Comparison of ENCODE assay signal across 20 mouse cellular contexts in the genomic region with DNA sequence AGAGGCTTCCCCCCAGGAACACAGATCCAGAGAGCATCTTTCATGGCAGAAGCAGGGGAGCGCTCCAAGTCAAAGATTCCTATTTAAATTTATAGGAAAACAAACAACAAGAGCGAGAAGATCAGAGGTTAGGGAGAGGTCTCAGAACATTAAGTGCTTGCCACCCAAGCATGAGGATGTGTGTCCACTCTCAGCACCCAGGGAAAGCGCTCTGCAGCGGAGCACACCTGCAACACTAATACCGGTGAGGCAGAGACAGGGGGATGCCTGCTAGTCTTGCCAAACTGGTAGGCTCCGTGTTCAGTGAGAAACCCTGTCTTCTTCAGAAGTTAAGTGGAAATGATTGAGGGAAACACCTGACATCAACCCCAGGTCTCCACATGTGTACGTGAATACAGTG. TPM values are rescaled to one million over a fixed set of nuclear protein-coding genes. Genes with fewer than 3 reads are reported as not detected.
DNase-seq lines count a peak whose midpoint lies in the region; ATAC-seq and TF ChIP-seq lines count a peak whose summit lies in the region.
"Had no signal": no experiment of that assay in that cellular context is flagged by ENCODE, and none has a peak within 500 bp of the region (broad histone marks: within the 10 kb centered on the region; RNA-seq: fewer than 3 reads in every experiment).

No protein-coding gene starts in this region.

- H3K4me1 ChIP-seq in cerebellum, adult 2 months (ENCODE audit: control insufficient read depth, insufficient read depth, low read length), result peaks cover 33% of the 10 kb centered on the region
- H3K4me1 ChIP-seq in neural tube, embryonic 12.5 days, result peaks cover 32% of the 10 kb centered on the region
- no peaks in the 10 kb centered on the region; the same call in 1 of the 2 replicates for H3K4me1 ChIP-seq in hindbrain, postnatal 0 days (ENCODE audit: insufficient read depth, low read length)
- H3K4me1 ChIP-seq in neural tube, embryonic 15.5 days, result peaks cover 18% of the 10 kb centered on the region
- H3K4me1 ChIP-seq: limb, embryonic 15.5 days had no signal

- H3K9ac ChIP-seq in neural tube, embryonic 12.5 days, result no peak overlapping the region
- H3K9ac ChIP-seq in hindbrain, postnatal 0 days (replicated peaks; ENCODE audit: low read length), result no peak overlapping the region
- H3K9ac ChIP-seq in neural tube, embryonic 15.5 days (replicated peaks), result no peak overlapping the region
- H3K9ac ChIP-seq: embryonic facial prominence, embryonic 15.5 days; kidney, embryonic 15.5 days; limb, embryonic 15.5 days had no signal

- TF ChIP-seq CTCF in cerebellum, adult 2 months (IDR thresholded peaks at IDR 0.05; ENCODE audit: borderline replicate concordance, insufficient read depth, low read depth, low read length), result no peak
- TF ChIP-seq CTCF in hindbrain, postnatal 0 days (IDR thresholded peaks at IDR 0.05; ENCODE audit: low read depth), result no peak

- peak overlapping the region; percentile 87 for H3K27ac ChIP-seq in cerebellum, adult 2 months (ENCODE audit: insufficient read depth, low read length)
- 0 out of 2 replicates have a peak overlapping the region, but pooled peaks have one; percentile 15 for H3K27ac ChIP-seq in neural tube, embryonic 12.5 days
- H3K27ac ChIP-seq in hindbrain, postnatal 0 days, result peak overlapping the region; percentile 32; the same call in 1 of the 2 replicates
- H3K27ac ChIP-seq in neural tube, embryonic 15.5 days (replicated peaks), result peak overlapping the region; percentile 54; the same call in 1 of the 2 replicates
- H3K27ac ChIP-seq: embryonic facial prominence, embryonic 15.5 days; heart, adult 2 months; kidney, embryonic 15.5 days; limb, embryonic 15.5 days; macrophage had no signal

- TF ChIP-seq POLR2A in cerebellum, adult 2 months (IDR thresholded peaks at IDR 0.05; ENCODE audit: borderline replicate concordance, insufficient read depth, low read length), result no peak

- intact Hi-C loops in gastrocnemius, postnatal 14 days (cut with DNase I; ENCODE audit: low total_unique reads), result no loop called here

- H3K36me3 ChIP-seq in neural tube, embryonic 12.5 days, result peaks cover 7% of the 10 kb centered on the region
- H3K36me3 ChIP-seq in hindbrain, postnatal 0 days (ENCODE audit: insufficient read depth, low read length), result no peaks in the 10 kb centered on the region; the same call in 1 of the 2 replicates
- peaks cover 10% of the 10 kb centered on the region for H3K36me3 ChIP-seq in neural tube, embryonic 15.5 days
- H3K36me3 ChIP-seq: embryonic facial prominence, embryonic 15.5 days; kidney, embryonic 15.5 days; limb, embryonic 15.5 days had no signal

- ATAC-seq in neural tube, embryonic 12.5 days (ENCODE audit: low FRiP score, low read depth), result no peak
- ATAC-seq in hindbrain, postnatal 0 days, result no peak
- no peak for ATAC-seq in neural tube, embryonic 15.5 days (ENCODE audit: low FRiP score)

- WGBS in cerebellum, adult 2 months, result 68% methylated on average over 7 of the region's 7 CpGs
- WGBS in neural tube, embryonic 12.5 days, result 78% methylated on average over 7 of the region's 7 CpGs
- 74% methylated on average over 7 of the region's 7 CpGs for WGBS in hindbrain, postnatal 0 days
- WGBS in neural tube, embryonic 15.5 days, result 76% methylated on average over 7 of the region's 7 CpGs

- no peak overlapping the region for H3K4me2 ChIP-seq in neural tube, embryonic 12.5 days (replicated peaks)
- no peak overlapping the region for H3K4me2 ChIP-seq in hindbrain, postnatal 0 days (ENCODE audit: low read depth, low read length)
- no peak overlapping the region for H3K4me2 ChIP-seq in neural tube, embryonic 15.5 days
- H3K4me2 ChIP-seq: embryonic facial prominence, embryonic 15.5 days; heart, embryonic 13.5 days; kidney, embryonic 15.5 days; limb, embryonic 15.5 days had no signal

- H3K27me3 ChIP-seq in cerebellum, adult 2 months (ENCODE audit: control insufficient read depth, insufficient read depth, low read length), result no peaks in the 10 kb centered on the region
- H3K27me3 ChIP-seq in neural tube, embryonic 12.5 days (replicated peaks), result no peaks in the 10 kb centered on the region
- H3K27me3 ChIP-seq in hindbrain, postnatal 0 days (ENCODE audit: insufficient read depth, low read length), result no peaks in the 10 kb centered on the region
- no peaks in the 10 kb centered on the region for H3K27me3 ChIP-seq in neural tube, embryonic 15.5 days (replicated peaks)
- H3K27me3 ChIP-seq: embryonic facial prominence, embryonic 15.5 days; heart, embryonic 13.5 days; kidney, embryonic 15.5 days had no signal

- H3K4me3 ChIP-seq in cerebellum, adult 2 months (replicated peaks; ENCODE audit: insufficient read depth, low read depth, low read length), result no peak overlapping the region
- no peak overlapping the region for H3K4me3 ChIP-seq in neural tube, embryonic 12.5 days
- no peak overlapping the region for H3K4me3 ChIP-seq in hindbrain, postnatal 0 days (ENCODE audit: low read length)
- no peak overlapping the region for H3K4me3 ChIP-seq in neural tube, embryonic 15.5 days (replicated peaks)
- H3K4me3 ChIP-seq: embryonic facial prominence, embryonic 15.5 days; heart, adult 2 months; heart, embryonic 13.5 days; kidney, embryonic 15.5 days; limb, embryonic 15.5 days had no signal

- no peaks in the 10 kb centered on the region for H3K9me3 ChIP-seq in neural tube, embryonic 12.5 days
- no peaks in the 10 kb centered on the region for H3K9me3 ChIP-seq in hindbrain, postnatal 0 days (ENCODE audit: low read length)
- H3K9me3 ChIP-seq in neural tube, embryonic 15.5 days (replicated peaks), result no peaks in the 10 kb centered on the region
- H3K9me3 ChIP-seq: embryonic facial prominence, embryonic 15.5 days; heart, embryonic 13.5 days; kidney, embryonic 15.5 days; limb, embryonic 15.5 days had no signal

- no peak for DNase-seq in cerebellum, adult 2 months
- no peak for DNase-seq in cerebellum, postnatal 10 days
- DNase-seq in neural tube, embryonic 10.5 days (ENCODE audit: extremely low spot score, low spot score), result no peak
- DNase-seq in hindbrain, postnatal 0 days (ENCODE audit: low spot score), result no peak
- DNase-seq in gastrocnemius, postnatal 14 days, result no peak
- no peak for DNase-seq in urinary bladder, postnatal 10 days (ENCODE audit: low spot score)
- DNase-seq: adrenal gland, postnatal 10 days; gastrocnemius, postnatal 10 days; heart, adult 2 months; heart, postnatal 14 days; kidney, adult 11 months; left cerebral cortex, postnatal 4 days; thymus, postnatal 14 days had no signal

RNA-seq across cellular contexts. Expression of gene Scrn1, which starts 26.9 kb away (rescaled TPM):
- 132 and 145 TPM in 2 replicates for polyA plus RNA-seq in cerebellum, adult 2 months (2012; rRNA removed)
- polyA plus RNA-seq in neural tube, embryonic 12.5 days (2016; fragmentation: Nextera tagmentation; extraction: Ambion mirVana), result 88.2 and 88.7 TPM in 2 replicates
- 117 and 121 TPM in 2 replicates for total RNA-seq in hindbrain, postnatal 0 days (2014; rRNA removed)
- 91.7 and 93.2 TPM in 2 replicates for polyA plus RNA-seq in hindbrain, postnatal 0 days (2015; fragmentation: Nextera tagmentation; extraction: Ambion mirVana)
- polyA plus RNA-seq in neural tube, embryonic 15.5 days (2015; fragmentation: Nextera tagmentation; extraction: Ambion mirVana), result 85.9 and 98.3 TPM in 2 replicates
- total RNA-seq in gastrocnemius, postnatal 14 days (2021), result 1 to 10 TPM; 5.8 to 9.7 TPM
- polyA plus RNA-seq: macrophage had no signal

RNA-seq across cellular contexts. Expression of gene Plekha8, which starts 55.5 kb away (rescaled TPM):
- 11.8 and 12.1 TPM in 2 replicates for polyA plus RNA-seq in cerebellum, adult 2 months (2012; rRNA removed)
- 13.2 and 15.0 TPM in 2 replicates for polyA plus RNA-seq in neural tube, embryonic 12.5 days (2016; fragmentation: Nextera tagmentation; extraction: Ambion mirVana)
- total RNA-seq in hindbrain, postnatal 0 days (2014; rRNA removed), result 12.9 and 13.4 TPM in 2 replicates
- 4.8 and 4.9 TPM in 2 replicates for polyA plus RNA-seq in hindbrain, postnatal 0 days (2015; fragmentation: Nextera tagmentation; extraction: Ambion mirVana)
- polyA plus RNA-seq in neural tube, embryonic 15.5 days (2015; fragmentation: Nextera tagmentation; extraction: Ambion mirVana), result 6.7 and 8.0 TPM in 2 replicates
- 1 to 10 TPM; 4.7 to 6.2 TPM for total RNA-seq in gastrocnemius, postnatal 14 days (2021)

RNA-seq across cellular contexts. Expression of gene Fkbp14, which starts 57.7 kb away (rescaled TPM):
- 14.8 and 15.7 TPM in 2 replicates for polyA plus RNA-seq in cerebellum, adult 2 months (2012; rRNA removed)
- polyA plus RNA-seq in neural tube, embryonic 12.5 days (2016; fragmentation: Nextera tagmentation; extraction: Ambion mirVana), result 19.6 and 20.0 TPM in 2 replicates
- 4.9 and 5.7 TPM in 2 replicates for total RNA-seq in hindbrain, postnatal 0 days (2014; rRNA removed)
- polyA plus RNA-seq in hindbrain, postnatal 0 days (2015; fragmentation: Nextera tagmentation; extraction: Ambion mirVana), result 6.9 TPM in 2 replicates
- 12.5 and 14.0 TPM in 2 replicates for polyA plus RNA-seq in neural tube, embryonic 15.5 days (2015; fragmentation: Nextera tagmentation; extraction: Ambion mirVana)
- total RNA-seq in gastrocnemius, postnatal 14 days (2021), result 10 to 100 TPM; 14.4 to 14.7 TPM

Comparison
In these comparisons a context has a peak if more than half of its experiments do, and no peak if none do; other contexts are left out.
1. H3K27ac ChIP-seq: peak in every context shown above with its lines; median percentile 87 in cerebellum, adult 2 months; 54 in neural tube, embryonic 15.5 days; 32 in hindbrain, postnatal 0 days; 15 in neural tube, embryonic 12.5 days.